Mouse (Mus musculus) 3T3-L1 (cell line): Measurements from ENCODE around the gene Rps25.
"Not testable (repeated sequence)": the region's sequence is repeated elsewhere in the genome, so short reads cannot be mapped to it uniquely, and the experiment has no call there.

Experiments
- DNase-seq: peaks from one replicate; pipeline ENCODE4 v3.0.0-alpha.2; 2015; ENCODE audit warnings: low read depth, low spot score

The Rps25 gene

GRCm38 (mm10) chr9:44406906-44407751 is at the start of gene Rps25, which contains the start of gene Trappc4:
Rps25 (plus strand) TSS chr9:44407139.
Trappc4 (minus strand) TSS chr9:44407600.
- DNase-seq: peak; percentile 94

GRCm38 (mm10) chr9:44357207-44357606 is 49.7 kb upstream of the Rps25 start:
- peak; percentile 53 for DNase-seq

DNA sequence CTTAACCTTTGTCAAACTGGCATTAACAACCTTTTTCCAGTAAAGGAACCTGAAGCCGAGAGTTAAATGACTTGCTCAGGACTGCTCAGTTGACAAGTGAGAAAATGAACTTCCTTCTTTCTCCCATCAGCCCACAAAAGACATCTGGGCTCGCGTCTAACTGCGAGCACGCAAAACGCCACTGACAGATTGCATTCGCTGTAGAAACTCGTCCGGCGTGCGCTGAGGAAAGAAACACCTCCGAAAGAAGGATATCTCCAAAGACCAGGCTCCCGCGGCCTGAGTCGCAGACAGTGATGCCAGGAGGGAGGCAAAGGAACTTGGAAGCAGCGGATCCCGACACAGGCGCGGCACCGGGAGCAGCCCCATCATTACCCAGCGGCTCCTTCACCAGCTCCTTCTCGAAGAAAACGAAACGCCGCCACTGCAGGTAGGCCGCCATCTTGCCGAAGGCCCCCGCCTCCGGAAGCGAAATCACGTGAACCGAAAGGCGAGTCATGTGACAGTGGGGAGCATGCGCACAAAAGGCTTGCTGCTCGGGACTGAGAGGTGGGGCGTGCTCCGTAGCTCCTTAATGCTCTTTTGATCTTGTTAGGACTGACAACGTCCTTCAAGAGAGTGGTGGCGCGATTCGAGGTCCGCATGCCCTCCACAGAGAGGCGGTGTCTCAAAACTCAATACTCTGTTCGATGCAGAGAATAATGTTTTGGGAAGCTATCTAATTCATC is 45.6 kb upstream of the Rps25 start, which contains the start of gene Vps11:
Gene Vps11 (minus strand): TSS at position 481 of the 728 bp plus-strand sequence.
- DNase-seq: peak; percentile 97

- DNase-seq: not testable (repeated sequence)
Measured at GRCm38 (mm10) chr9:44361931-44362330, 45.0 kb upstream of the Rps25 start.

DNA sequence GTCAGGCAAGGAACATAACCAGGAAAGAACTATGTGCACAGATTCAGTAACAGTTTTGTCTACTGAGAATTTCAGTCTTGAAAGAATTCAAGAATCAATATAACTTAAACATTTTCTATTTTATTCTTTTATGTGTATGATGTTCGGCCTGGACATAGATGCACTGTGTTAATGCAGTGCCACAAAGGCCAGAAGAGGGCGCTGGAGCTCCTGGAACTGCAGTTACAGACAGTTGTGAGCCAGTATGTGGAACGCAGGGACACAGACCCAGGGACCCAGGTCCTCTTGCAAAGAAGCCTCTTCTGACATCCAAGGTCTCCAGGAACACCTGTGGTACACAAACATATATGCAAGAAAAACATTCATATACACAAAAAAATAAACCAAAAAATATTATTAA is 42.5 kb upstream of the Rps25 start:
- DNase-seq: peak; percentile 44

GRCm38 (mm10) chr9:44373386-44373785 is 33.6 kb upstream of the Rps25 start:
- no peak for DNase-seq

DNA sequence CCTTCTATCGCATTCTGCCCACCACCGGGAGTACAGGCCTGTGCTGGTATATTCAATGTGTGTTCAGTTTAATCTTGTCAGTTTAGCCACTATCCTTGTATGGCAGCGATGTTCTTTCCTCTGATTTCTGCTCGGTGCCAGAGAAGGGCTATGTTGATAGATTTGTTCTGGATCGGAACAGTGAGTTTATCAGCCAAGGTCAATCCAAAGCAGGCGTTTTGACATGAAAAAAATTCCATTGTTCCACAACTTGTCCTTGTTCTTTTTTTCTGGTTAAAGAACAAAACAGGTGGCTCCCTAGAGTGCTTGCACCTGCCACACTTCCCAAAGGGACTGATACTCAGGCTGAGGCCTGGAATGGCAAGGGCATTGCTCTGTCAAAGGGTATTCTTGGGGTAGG is 30.8 kb upstream of the Rps25 start:
- DNase-seq: no peak

DNA sequence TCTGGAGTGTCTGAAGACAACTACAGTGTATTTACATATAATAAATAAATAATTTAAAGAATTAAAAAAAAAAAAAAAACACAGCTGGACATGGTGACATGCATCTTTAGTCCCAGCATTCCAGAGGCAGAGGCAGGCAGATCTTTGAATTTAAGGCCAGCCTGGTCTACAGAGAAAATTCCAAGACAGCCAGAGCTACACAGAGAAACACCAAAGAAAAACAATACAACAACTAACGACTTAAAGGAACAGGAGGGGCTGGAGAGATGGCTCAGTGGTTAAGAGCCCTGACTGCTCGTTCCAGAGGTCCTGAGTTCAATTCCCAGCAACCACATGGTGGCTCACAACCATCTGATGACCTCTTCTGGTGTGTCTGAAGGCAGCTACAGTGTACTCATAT is 29.6 kb upstream of the Rps25 start:
- not testable (repeated sequence) for DNase-seq

DNA sequence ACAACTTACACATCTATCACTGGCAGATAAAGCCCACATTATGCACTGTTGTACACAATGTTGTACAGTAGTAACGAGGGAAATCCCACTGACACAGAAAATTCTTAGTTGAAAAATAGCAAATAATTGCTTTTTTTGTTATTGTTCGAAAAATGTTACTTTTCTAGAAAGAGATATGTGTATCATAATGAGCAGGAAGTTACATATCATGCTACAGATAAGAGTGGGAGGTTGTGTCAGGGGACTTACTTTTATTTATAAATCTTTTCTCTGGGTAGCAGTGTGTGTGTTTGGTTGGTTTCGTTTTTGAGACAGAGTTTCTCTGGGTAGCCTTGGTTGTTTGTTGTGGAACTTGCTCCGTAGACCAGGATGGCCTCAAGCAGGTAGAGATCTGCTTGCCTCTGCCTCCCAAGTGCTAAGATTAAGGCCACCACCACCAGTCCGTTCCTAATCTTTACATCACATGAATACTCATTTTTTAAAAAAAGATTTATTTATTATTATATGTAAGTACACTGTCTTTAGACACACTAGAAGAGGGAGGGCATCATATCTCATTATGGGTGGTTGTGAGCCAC is 28.7 kb upstream of the Rps25 start:
- no peak for DNase-seq

GRCm38 (mm10) chr9:44379054-44379834 is 27.7 kb upstream of the Rps25 start, which contains the start of gene Hyou1:
Hyou1 (plus strand) TSS chr9:44379490.
- DNase-seq: peak; percentile 96

DNA sequence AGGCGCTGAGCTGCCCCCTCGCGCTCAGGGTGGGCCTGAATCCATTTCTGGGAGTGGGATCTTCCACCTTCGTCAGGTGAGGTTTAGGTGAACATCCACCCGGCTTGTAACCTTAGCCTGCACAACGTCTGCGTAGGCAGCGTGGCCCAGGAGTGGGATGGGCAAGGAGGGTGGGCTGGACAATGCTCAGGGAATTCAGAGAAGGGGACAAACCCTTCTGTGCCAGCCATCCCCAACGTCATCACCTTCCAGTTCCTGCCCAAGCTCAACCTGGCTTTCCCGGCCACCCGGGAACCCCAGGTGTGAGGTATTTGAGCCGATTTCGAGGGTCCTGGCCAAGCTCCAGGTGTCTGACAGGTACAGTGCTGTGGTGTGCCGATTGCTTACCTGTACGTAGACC is 27.1 kb upstream of the Rps25 start:
- no peak for DNase-seq

- DNase-seq: no peak
Measured at GRCm38 (mm10) chr9:44384596-44384995, 22.3 kb upstream of the Rps25 start.

- no peak for DNase-seq
Measured at GRCm38 (mm10) chr9:44387221-44387620, 19.7 kb upstream of the Rps25 start.

DNA sequence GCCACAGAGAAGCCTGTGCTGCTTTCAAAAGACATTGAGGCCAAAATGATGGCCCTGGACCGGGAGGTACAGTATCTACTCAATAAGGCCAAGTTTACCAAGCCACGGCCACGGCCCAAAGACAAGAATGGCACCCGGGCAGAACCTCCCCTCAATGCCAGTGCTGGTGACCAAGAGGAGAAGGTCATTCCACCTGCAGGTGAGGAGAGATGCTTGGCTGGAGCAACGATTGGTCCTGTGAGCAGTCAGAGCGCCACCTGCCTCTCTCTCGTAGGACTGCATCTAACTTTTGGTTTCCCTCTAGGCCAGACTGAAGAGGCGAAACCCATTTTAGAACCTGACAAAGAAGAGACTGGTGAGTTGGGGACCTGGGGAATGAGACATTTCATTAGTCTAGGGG is 17.7 kb upstream of the Rps25 start:
- DNase-seq: peak; percentile 67

DNA sequence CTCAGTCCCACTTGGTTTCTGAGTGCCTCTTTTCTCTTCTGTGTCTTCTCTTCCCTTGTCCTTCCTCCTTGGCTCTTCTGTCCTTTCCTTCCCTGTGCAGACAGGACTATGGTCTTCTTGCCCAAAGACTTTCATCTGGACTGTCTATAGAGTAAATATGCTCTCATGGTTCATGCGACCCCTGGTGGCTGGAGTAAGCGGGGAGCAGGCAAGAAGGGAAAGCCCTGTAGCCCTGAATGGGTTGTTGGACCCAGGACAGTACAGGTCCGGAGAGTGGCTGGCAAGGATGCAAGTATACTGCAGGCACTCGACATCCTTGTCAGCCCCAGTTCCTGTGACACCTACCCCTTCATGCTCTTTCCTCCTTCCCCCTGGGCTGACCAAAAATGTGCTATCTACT is 15.5 kb upstream of the Rps25 start:
- peak; percentile 77 for DNase-seq

GRCm38 (mm10) chr9:44396684-44397411 is 10.1 kb upstream of the Rps25 start, which contains the start of gene Slc37a4:
Slc37a4 (plus strand) TSS chr9:44396852.
- peak; percentile 97 for DNase-seq

DNA sequence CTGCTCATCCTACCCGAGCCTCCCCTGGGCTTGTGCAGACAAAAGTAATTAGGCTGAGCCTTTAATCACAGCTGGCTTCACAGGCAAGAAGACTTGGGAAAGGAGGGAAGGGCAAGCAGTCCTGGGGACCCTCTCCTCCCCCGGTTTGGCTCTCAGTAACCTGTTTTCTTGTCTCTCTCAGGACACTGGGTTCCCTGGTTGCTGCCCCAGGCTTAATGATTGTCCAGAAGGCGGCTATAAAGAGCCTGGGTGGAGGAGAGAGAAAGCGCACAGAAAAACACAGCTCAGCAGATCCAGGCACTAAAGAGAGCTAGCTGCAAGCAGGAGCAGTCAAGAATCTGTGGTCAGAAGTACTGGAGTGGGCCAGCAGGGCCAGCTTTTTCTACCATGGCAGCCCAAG is 8.9 kb upstream of the Rps25 start:
- DNase-seq: no peak

- DNase-seq: no peak
Measured at GRCm38 (mm10) chr9:44398551-44398950, 8.4 kb upstream of the Rps25 start.

GRCm38 (mm10) chr9:44399114-44399794 is 7.7 kb upstream of the Rps25 start:
- DNase-seq: no peak

DNA sequence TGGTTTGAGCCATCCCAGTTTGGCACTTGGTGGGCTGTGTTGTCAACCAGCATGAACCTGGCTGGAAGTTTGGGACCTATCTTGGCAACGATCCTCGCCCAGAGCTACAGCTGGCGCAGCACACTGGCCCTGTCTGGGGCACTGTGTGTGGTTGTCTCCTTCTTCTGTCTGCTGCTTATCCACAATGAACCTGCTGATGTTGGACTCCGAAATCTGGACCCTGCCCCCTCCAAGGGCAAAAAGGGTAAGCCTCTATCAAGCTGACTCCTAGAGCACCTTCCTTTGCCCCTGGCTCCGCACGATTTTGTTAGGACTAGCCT is 7.2 kb upstream of the Rps25 start:
- DNase-seq: no peak
